Mouse (Mus musculus): Measurements from ENCODE around the gene Usp30.

Gene Usp30

DNA sequence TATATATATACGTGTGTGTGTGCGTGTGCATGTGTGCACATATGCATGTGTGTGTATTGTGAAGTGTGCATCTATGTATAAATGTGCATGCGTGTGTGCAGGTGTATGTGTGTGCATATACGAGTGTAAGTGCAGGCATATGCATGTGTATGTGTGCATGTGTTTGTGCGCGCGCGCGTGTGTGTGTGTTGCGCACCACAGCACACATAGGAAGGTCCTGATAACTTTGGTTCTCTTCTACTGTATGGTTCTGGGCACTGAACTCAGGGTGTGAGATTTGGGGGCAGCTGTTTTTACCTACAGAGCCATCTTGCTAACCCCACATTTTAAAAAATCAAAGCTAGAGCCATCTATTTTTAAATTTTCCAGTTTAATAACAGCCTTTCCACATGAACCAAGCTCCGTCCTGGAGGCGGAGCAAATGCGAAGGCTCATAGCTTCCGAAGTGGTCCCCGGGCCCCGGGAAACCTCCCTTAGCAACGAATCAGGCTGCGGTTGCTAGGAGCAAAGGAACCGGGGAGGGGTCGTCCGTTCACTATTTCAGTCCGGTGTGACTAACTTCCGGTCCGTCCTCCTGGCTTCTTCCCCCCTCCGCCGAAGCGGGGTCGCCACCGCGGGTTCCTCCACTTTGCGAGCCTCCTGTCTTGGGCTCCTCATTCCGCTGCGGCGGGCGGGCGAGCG is 34.6 kb downstream of the Usp30 start:
- H3K27me3 ChIP-seq (ENCODE audit: insufficient read depth, low read length): peaks cover 28% of the 10 kb centered on the region
- peaks cover 17% of the 10 kb centered on the region for H3K36me3 ChIP-seq (ENCODE audit: insufficient read depth, low read length)
- H3K4me3 ChIP-seq (replicated peaks; ENCODE audit: low read length): peak overlapping the region; percentile 90
- no peaks in the 10 kb centered on the region for H3K9me3 ChIP-seq (ENCODE audit: low read length)
- no peak for TF ChIP-seq NANOG (IDR thresholded peaks at IDR 0.05; ENCODE audit: borderline replicate concordance, low read length)
- no peak for TF ChIP-seq POU5F1 (IDR thresholded peaks at IDR 0.05; ENCODE audit: borderline replicate concordance, low read length)
- TF ChIP-seq CTCF (conservative IDR thresholded peaks at IDR 0.05; ENCODE audit: low read length): no peak
- H3K4me1 ChIP-seq (replicated peaks; ENCODE audit: low read depth, low read length): peaks cover 26% of the 10 kb centered on the region

DNA sequence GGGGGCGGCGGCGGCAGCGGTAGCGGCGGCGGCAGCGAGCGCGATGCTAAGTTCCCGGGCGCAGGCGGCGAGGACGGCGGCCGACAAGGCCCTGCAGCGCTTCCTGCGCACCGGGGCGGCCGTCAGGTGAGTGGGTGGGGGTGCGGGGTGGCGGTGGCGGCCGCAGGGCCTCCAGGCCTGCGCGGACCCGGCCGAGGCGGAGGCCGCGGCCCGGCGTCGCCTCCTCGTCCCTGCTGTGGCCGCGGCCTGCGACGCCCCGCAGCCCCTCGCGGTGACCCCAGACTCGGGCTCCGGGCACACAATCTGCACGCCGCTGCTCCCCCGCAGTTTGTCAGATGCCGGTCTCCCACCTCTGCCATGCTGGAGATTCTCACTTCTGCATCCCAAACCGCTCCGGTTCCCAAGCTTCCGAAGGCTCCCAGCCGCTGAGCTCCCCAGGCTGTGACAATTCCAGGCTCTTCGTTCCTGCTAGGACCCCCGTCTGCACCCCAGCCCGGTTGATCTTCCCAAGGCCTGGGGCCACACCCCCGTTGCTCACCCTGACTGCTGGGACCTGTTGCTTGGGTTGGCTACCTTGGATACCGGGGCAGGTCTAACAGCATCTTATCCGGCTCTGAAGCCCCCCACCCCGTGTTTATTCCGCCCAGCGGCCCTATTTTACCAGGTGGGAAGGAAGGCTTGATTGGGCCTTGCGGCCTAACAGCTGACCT is 35.3 kb downstream of the Usp30 start:
- H3K36me3 ChIP-seq (ENCODE audit: insufficient read depth, low read length): peaks cover 21% of the 10 kb centered on the region
- H3K27me3 ChIP-seq (ENCODE audit: insufficient read depth, low read length): peaks cover 23% of the 10 kb centered on the region
- H3K9me3 ChIP-seq (ENCODE audit: low read length): no peaks in the 10 kb centered on the region
- peak overlapping the region; percentile 90 for H3K4me3 ChIP-seq (replicated peaks; ENCODE audit: low read length)
- peaks cover 26% of the 10 kb centered on the region for H3K4me1 ChIP-seq (replicated peaks; ENCODE audit: low read depth, low read length)
- TF ChIP-seq POU5F1 (IDR thresholded peaks at IDR 0.05; ENCODE audit: borderline replicate concordance, low read length) (no peak), CTCF (conservative IDR thresholded peaks at IDR 0.05; ENCODE audit: low read length) (no peak)

DNA sequence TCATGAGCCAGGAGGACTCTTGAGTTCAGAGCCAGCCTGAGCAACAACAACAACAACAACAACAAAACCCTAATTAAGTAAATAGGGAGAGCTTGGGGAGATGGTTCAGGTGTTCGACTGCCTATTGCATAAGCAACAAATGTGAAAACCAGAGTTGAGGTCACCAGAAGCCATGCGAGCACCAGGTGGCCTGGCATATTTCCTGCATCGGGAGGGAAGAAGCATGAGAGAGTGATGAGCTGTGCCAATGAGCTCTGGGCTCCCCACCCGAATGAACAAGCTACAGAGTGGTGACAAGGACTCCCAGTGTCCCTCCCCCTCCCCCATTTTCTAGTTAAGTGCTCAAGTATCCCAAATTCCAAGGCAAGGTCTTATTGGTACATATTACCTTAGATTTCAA is 36.6 kb downstream of the Usp30 start:
- H3K4me1 ChIP-seq (replicated peaks; ENCODE audit: low read depth, low read length): peaks cover 26% of the 10 kb centered on the region
- H3K9me3 ChIP-seq (ENCODE audit: low read length): no peaks in the 10 kb centered on the region
- H3K36me3 ChIP-seq (ENCODE audit: insufficient read depth, low read length): peaks cover 35% of the 10 kb centered on the region
- H3K4me3 ChIP-seq (replicated peaks; ENCODE audit: low read length): no peak overlapping the region
- no peak for TF ChIP-seq NANOG (IDR thresholded peaks at IDR 0.05; ENCODE audit: borderline replicate concordance, low read length)
- TF ChIP-seq POU5F1 (IDR thresholded peaks at IDR 0.05; ENCODE audit: borderline replicate concordance, low read length): no peak
- H3K27me3 ChIP-seq (ENCODE audit: insufficient read depth, low read length): peaks cover 11% of the 10 kb centered on the region

DNA sequence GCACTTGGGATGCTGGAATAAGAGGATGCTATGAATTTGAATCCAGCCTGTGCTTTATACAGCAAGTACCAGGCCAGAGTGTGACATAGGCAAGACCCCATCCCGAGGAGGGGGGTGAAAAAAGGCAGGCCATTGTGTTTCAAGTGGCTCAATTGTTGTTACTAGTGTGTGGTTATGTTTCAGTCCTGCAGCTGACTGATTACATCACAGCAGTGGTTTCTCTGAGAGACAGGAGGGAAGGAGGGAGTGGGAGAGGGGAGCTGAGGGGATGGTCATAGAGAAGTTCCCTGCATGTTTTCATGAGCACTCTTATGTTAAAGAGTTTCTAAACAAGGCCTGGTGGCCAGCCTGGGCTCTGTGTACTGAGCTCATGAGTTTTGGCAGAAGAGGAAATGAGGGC is 37.5 kb downstream of the Usp30 start:
- Histone ChIP-seq H3K4me3 (replicated peaks; ENCODE audit: low read length) (no peak overlapping the region), H3K27me3 (ENCODE audit: insufficient read depth, low read length) (peaks cover 4% of the 10 kb centered on the region; the same call in 1 of the 2 replicates), H3K36me3 (ENCODE audit: insufficient read depth, low read length) (peaks cover 41% of the 10 kb centered on the region), H3K9me3 (ENCODE audit: low read length) (no peaks in the 10 kb centered on the region), H3K4me1 (replicated peaks; ENCODE audit: low read depth, low read length) (peaks cover 26% of the 10 kb centered on the region)
- TF ChIP-seq CTCF (conservative IDR thresholded peaks at IDR 0.05; ENCODE audit: low read length) (no peak), NANOG (IDR thresholded peaks at IDR 0.05; ENCODE audit: borderline replicate concordance, low read length) (no peak), POU5F1 (IDR thresholded peaks at IDR 0.05; ENCODE audit: borderline replicate concordance, low read length) (no peak)

DNA sequence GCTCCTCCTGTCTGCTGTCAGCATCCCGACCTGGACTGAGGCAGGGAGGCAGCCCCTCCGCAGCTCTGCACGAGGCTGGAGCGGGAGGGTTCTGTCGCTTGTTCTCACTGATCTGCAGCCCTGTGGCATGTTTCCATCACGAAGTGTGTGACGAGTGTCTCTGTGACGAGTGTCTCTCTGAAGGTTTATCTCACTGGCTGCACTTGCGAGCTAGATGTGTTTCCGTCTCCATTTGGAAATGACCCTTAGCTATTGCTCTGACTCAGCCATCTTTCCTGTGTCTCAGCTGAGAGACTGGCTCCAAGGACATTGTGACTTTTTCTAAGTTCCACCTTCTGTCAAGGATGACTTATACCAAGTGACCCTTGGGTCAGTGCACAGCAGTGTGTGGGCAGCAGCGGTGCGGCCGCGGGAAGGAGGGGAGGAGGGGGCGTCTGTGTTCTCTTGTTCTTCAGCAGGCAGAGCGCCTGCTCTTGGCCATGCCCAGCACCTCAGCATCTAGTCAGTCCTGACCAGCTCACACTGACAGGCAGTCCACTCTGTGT is 41.2 kb downstream of the Usp30 start:
- no peak overlapping the region for H3K4me3 ChIP-seq (replicated peaks; ENCODE audit: low read length)
- 0 out of 2 replicates have a peak, but pooled peaks cover 5% of the 10 kb centered on the region for H3K9me3 ChIP-seq (ENCODE audit: low read length)
- H3K27me3 ChIP-seq (ENCODE audit: insufficient read depth, low read length): no peaks in the 10 kb centered on the region
- H3K4me1 ChIP-seq (replicated peaks; ENCODE audit: low read depth, low read length): peaks cover 24% of the 10 kb centered on the region
- TF ChIP-seq POU5F1 (IDR thresholded peaks at IDR 0.05; ENCODE audit: borderline replicate concordance, low read length) (no peak), CTCF (conservative IDR thresholded peaks at IDR 0.05; ENCODE audit: low read length) (no peak), NANOG (IDR thresholded peaks at IDR 0.05; ENCODE audit: borderline replicate concordance, low read length) (no peak)
- H3K36me3 ChIP-seq (ENCODE audit: insufficient read depth, low read length): peaks cover 77% of the 10 kb centered on the region

DNA sequence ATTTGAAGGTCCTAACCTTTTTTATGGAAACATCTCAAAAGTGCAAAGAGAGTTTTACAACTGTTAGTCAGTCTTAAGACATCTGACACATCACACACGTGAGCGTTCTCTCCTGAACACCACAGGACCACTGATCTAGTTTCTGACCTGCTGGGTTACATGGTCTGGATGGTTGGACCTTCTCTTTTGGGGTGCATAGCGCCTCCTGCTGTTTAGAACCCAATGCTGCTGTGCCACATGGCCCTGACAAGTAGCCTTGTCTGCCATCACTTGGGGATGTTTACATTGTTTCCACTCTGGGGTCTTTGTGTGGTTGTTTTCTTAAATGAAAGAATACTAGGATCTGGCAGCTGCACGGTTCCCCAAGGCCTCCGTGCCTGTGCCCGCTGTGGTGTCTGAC is 48.1 kb downstream of the Usp30 start:
- Histone ChIP-seq H3K4me1 (replicated peaks; ENCODE audit: low read depth, low read length) (peaks cover 48% of the 10 kb centered on the region), H3K36me3 (ENCODE audit: insufficient read depth, low read length) (peaks cover 84% of the 10 kb centered on the region), H3K27me3 (ENCODE audit: insufficient read depth, low read length) (no peaks in the 10 kb centered on the region), H3K4me3 (replicated peaks; ENCODE audit: low read length) (no peak overlapping the region), H3K9me3 (ENCODE audit: low read length) (0 out of 2 replicates have a peak, but pooled peaks cover 5% of the 10 kb centered on the region)
- TF ChIP-seq CTCF (conservative IDR thresholded peaks at IDR 0.05; ENCODE audit: low read length) (peak; percentile 69), POU5F1 (IDR thresholded peaks at IDR 0.05; ENCODE audit: borderline replicate concordance, low read length) (no peak)

DNA sequence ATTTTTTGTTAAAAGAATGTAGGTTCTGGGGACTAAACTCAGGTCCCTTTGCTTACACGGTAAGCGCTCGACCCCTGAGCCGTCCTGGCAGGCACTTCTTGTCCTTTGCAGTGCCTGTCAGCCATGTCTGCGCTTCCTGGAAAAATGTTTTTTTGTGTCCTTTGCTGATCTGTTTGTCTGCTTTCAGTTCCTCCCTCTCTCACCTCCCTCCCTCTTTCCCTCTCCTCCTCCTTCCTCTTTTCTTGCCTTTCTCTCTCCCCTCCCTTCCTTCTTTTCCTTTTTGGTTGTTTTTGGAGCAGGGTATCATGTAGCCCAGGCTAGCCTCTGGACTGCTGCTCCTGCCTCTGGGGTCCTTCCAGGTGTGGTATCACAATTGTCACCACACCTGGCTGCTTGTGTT is 49.8 kb downstream of the Usp30 start:
- peaks cover 82% of the 10 kb centered on the region for H3K36me3 ChIP-seq (ENCODE audit: insufficient read depth, low read length)
- no peak overlapping the region for H3K4me3 ChIP-seq (replicated peaks; ENCODE audit: low read length)
- TF ChIP-seq POU5F1 (IDR thresholded peaks at IDR 0.05; ENCODE audit: borderline replicate concordance, low read length): no peak
- TF ChIP-seq CTCF (conservative IDR thresholded peaks at IDR 0.05; ENCODE audit: low read length): no peak
- TF ChIP-seq NANOG (IDR thresholded peaks at IDR 0.05; ENCODE audit: borderline replicate concordance, low read length): no peak
- no peaks in the 10 kb centered on the region for H3K27me3 ChIP-seq (ENCODE audit: insufficient read depth, low read length)
- H3K9me3 ChIP-seq (ENCODE audit: low read length): no peaks in the 10 kb centered on the region
- H3K4me1 ChIP-seq (replicated peaks; ENCODE audit: low read depth, low read length): peaks cover 58% of the 10 kb centered on the region

DNA sequence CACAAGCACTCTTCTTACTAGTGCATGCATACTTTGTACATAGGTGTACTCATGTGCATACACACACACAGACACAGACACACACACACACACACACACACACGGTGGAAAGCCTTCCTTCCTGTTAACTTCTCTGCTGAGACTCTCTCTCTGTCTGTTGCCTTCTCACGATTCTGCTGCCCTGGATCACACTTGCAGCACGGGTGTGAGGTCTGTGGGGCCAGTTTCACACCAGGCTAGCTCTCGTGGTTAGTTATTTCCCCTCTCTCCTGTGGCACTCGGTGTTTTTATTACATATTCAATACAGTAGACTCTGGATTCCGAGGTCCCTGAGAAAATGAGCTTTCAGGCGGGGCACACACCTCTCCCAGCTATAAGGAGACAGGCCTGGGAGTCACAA is 51.3 kb downstream of the Usp30 start:
- Histone ChIP-seq H3K4me1 (replicated peaks; ENCODE audit: low read depth, low read length) (peaks cover 66% of the 10 kb centered on the region), H3K4me3 (replicated peaks; ENCODE audit: low read length) (no peak overlapping the region), H3K36me3 (ENCODE audit: insufficient read depth, low read length) (peaks cover 81% of the 10 kb centered on the region), H3K9me3 (ENCODE audit: low read length) (no peaks in the 10 kb centered on the region), H3K27me3 (ENCODE audit: insufficient read depth, low read length) (no peaks in the 10 kb centered on the region)
- TF ChIP-seq CTCF (conservative IDR thresholded peaks at IDR 0.05; ENCODE audit: low read length) (no peak), NANOG (IDR thresholded peaks at IDR 0.05; ENCODE audit: borderline replicate concordance, low read length) (no peak), POU5F1 (IDR thresholded peaks at IDR 0.05; ENCODE audit: borderline replicate concordance, low read length) (no peak)
